ENCODE assay signal across 25 mouse cellular contexts in genomic region chr17:66943539-66943938, GRCm38 (mm10).
DNase-seq lines count a peak whose midpoint lies in the region; ATAC-seq and TF ChIP-seq lines count a peak whose summit lies in the region.
"Had no signal": no experiment of that assay in that cellular context is flagged by ENCODE, and none has a peak within 500 bp of the region (broad histone marks: within the 10 kb centered on the region; RNA-seq: fewer than 3 reads in every experiment).

No protein-coding gene starts in this region.

- 94% methylated on average over 9 of the region's 9 CpGs for WGBS in midbrain, embryonic 14.5 days

- no peak overlapping the region for H3K9ac ChIP-seq in midbrain, embryonic 14.5 days (replicated peaks; ENCODE audit: low read length)
- H3K9ac ChIP-seq: liver, postnatal 0 days; stomach, embryonic 15.5 days had no signal

- DNase-seq in layer of hippocampus, adult 9-11 months: peak; percentile 6
- DNase-seq in layer of hippocampus, postnatal 10 days (ENCODE audit: low spot score in 2 of 2): no peak
- peak; percentile 18 for DNase-seq in brain, embryonic 18.5 days (ENCODE audit: low read depth, low spot score)
- peak; percentile 27 to 29 for DNase-seq in left cerebral cortex, adult 2 months (ENCODE audit: extremely low spot score in 1 of 2, low spot score in 2 of 2)
- peak; percentile 22 for DNase-seq in right cerebral cortex, postnatal 14 days
- DNase-seq in heart, adult 8-10 months (ENCODE audit: low spot score): no peak
- DNase-seq in midbrain, embryonic 14.5 days: no peak
- no peak for DNase-seq in heart, postnatal 36 days
- DNase-seq: adrenal gland, postnatal 36 days; B cell, adult 2 months; cerebellum, postnatal 14 days; embryo, embryonic 11 days; gastrocnemius, postnatal 36 days; heart, postnatal 4 days; kidney, adult 11 months; kidney, postnatal 10 days; liver; liver, postnatal 0 days; lung, postnatal 36 days; thymus, postnatal 25 days had no signal

- H3K9me3 ChIP-seq in midbrain, embryonic 14.5 days (ENCODE audit: control insufficient read depth, low read length): no peaks in the 10 kb centered on the region
- H3K9me3 ChIP-seq: stomach, embryonic 15.5 days had no signal

- no peak for ATAC-seq in midbrain, embryonic 14.5 days (ENCODE audit: low FRiP score, low TSS enrichment)
- ATAC-seq: activated CD4-positive, CD25-positive, alpha-beta regulatory T cell, adult 4 months; forebrain, embryonic 14.5 days; hindbrain, embryonic 16.5 days; liver, postnatal 0 days had no signal

- no peaks in the 10 kb centered on the region for H3K27me3 ChIP-seq in midbrain, embryonic 14.5 days (ENCODE audit: control insufficient read depth, insufficient read depth, low read length)
- H3K27me3 ChIP-seq: stomach, embryonic 15.5 days had no signal

- TF ChIP-seq CTCF in left cerebral cortex, adult 2 months (IDR thresholded peaks at IDR 0.05): no peak

- no peak overlapping the region for H3K4me2 ChIP-seq in midbrain, embryonic 14.5 days (ENCODE audit: low read length)
- H3K4me2 ChIP-seq: heart, embryonic 11.5 days; stomach, embryonic 15.5 days had no signal

- H3K4me3 ChIP-seq in left cerebral cortex, adult 2 months: no peak overlapping the region
- no peak overlapping the region for H3K4me3 ChIP-seq in midbrain, embryonic 14.5 days (replicated peaks; ENCODE audit: low read depth, low read length)
- H3K4me3 ChIP-seq: stomach, embryonic 15.5 days had no signal

- intact Hi-C loops in left cerebral cortex, adult 2 months (cut with DNase I): loop anchor here (2.0 kb wide), 1 partner anchor 69 kb away; no protein-coding TSS in a partner anchor
- intact Hi-C loops in heart, postnatal 36 days (cut with DNase I): no loop called here

- no peaks in the 10 kb centered on the region for H3K36me3 ChIP-seq in midbrain, embryonic 14.5 days (ENCODE audit: control insufficient read depth, insufficient read depth, low read length)
- H3K36me3 ChIP-seq: stomach, embryonic 15.5 days had no signal

- H3K4me1 ChIP-seq in midbrain, embryonic 14.5 days (ENCODE audit: control insufficient read depth, insufficient read depth, low read length): no peaks in the 10 kb centered on the region
- H3K4me1 ChIP-seq: stomach, embryonic 15.5 days had no signal

- H3K27ac ChIP-seq in left cerebral cortex, adult 2 months: peak overlapping the region; percentile 53; the same call in 1 of the 2 replicates
- H3K27ac ChIP-seq in midbrain, embryonic 14.5 days (replicated peaks; ENCODE audit: low read depth, low read length): no peak overlapping the region
- H3K27ac ChIP-seq: stomach, embryonic 15.5 days had no signal

Comparison
In these comparisons a context has a peak if more than half of its experiments do, and no peak if none do; other contexts are left out.
1. DNase-seq: peak in layer of hippocampus, adult 9-11 months (single experiment), brain, embryonic 18.5 days (single experiment), left cerebral cortex, adult 2 months (2 of 2) and right cerebral cortex, postnatal 14 days (single experiment); none in layer of hippocampus, postnatal 10 days (0 of 2), heart, adult 8-10 months (single experiment), midbrain, embryonic 14.5 days (single experiment) and heart, postnatal 36 days (0 of 2).